Mouse (Mus musculus) small intestine, adult 2 months (tissue): Measurements from ENCODE around the gene Zfp385c.

Experiments
- CTCF ChIP-seq: fragments of 200-500 bp; IDR thresholded peaks from 2 replicates; pipeline ENCODE4 v1.5.1; 2012; ENCODE audit warnings: low read depth, mild to moderate bottlenecking, control low read depth, inconsistent platforms, low read length, moderate library complexity, mixed read lengths; ENCODE audit not compliant: insufficient replicate concordance, insufficient read length; ENCODE audit errors: extremely low read depth
- POLR2A ChIP-seq: fragments of 200-500 bp; IDR thresholded peaks from 2 replicates; pipeline ENCODE4 v1.6.1; 2012; ENCODE audit warnings: low read depth, mild to moderate bottlenecking, control low read depth, inconsistent platforms, low read length, moderate library complexity

DNA sequence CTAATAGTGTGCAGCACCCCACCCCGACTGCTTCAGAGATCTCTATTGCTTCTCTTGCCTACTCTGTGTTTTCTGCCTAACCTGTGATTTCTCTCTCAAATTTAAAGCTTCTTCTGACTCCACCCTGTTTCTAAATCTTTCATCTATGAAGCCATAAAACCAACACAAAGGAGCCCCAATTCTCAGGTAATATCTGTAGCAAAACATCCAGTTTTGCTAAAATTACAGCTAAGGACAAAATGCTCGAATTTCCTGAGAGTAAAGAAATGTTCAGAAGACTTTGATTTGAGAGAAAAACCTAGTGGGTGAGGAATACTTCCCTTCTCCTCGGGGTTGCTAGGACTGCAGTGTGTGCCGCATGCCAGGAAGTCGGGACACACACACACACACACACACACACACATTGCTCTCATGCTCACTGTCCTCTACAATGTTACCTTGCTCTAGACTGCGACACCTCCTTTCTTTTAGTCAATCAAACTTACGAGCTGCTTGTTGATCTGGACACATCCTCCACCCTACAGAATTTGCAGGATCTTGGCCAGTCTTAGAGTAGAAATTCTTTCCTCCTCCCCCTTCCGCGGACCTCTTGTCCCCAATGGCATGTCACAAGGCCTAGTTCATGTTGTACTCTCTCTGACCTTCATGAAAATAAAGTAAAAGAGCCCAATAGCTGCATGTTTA lies 82.1 kb downstream of the Zfp385c start:
- TF ChIP-seq POLR2A (no peak), CTCF (no peak)
